Mouse (Mus musculus): ENCODE measurements around the gene Ccdc33.

DNA sequence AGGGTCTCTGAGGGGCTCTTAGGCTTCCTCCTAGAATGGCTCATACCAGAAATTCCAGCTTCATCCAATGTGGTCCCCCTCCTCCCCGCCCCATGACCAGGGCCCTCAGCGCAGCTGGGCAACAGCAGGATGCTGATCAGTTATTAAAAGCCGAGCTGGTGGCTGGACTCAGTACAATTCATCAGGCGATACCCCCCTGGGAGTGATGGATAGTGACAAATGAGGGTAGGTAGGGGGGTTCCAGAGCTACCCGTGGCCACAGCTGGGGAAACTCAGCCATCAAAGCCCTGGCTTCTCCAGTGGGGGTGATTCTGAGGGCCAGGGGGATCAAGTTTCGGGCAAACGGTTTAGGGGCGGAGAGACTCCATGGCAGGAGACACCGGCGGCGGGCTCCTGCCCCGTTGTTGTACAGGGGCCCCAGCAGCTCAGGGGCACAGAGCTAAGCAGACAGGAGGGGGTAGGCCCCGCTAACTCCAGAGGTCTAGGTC is 10.3 kb upstream of the Ccdc33 start:
- no peak for TF ChIP-seq CTCF (IDR thresholded peaks at IDR 0.05; ENCODE audit: insufficient read depth, low read length)
- TF ChIP-seq POLR2A (IDR thresholded peaks at IDR 0.05; ENCODE audit: borderline replicate concordance, extremely low read depth, low read depth, low read length) = no peak
